Mouse (Mus musculus): ENCODE measurements around the gene Eps8.

- TF ChIP-seq CTCF (IDR thresholded peaks at IDR 0.05; ENCODE audit: borderline replicate concordance, insufficient read depth, low read depth, low read length) (no peak), POLR2A (IDR thresholded peaks at IDR 0.05; ENCODE audit: borderline replicate concordance, insufficient read depth, low read length) (no peak)
Observed at GRCm38 (mm10) chr6:137490115-137490514, 164.6 kb downstream of the Eps8 start.
